Mouse (Mus musculus): ENCODE results near the gene Hoxc9. TPM values are rescaled to one million over a fixed set of nuclear protein-coding genes. Genes with fewer than 3 reads are reported as not detected.

Gene Hoxc9
- polyA plus RNA-seq, 1 experiment from 2014 or later = not detected

DNA sequence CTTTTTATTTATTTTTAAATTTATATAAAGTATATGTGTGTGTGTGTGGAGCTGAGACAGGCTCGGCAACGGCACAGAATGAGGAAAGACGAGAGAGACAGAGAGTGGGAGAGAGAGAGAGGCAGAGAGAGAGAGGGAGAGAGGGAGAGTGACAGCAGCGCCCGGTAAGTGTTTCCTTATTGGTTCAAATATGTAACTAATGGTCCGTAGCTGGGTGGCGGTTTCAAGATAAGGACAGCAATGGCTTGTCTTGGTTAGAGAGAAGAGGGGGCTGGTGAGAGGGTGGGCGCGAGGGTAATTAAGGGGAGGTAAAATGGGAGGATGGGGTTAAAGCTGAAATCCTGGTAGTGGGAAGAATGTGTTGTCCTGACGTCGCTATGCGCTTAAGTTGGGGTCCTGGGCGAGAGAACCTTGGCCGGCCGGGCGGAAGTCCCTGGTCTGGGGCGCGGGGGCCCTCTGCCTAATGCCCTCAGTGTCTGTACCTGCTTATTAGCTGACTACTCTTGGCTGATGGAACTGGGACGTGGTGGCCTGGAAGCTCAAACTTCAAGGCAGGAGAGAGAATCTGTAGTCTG lies 22.5 kb downstream of the Hoxc9 start:
- no peaks in the 10 kb centered on the region for H3K36me3 ChIP-seq (ENCODE audit: control insufficient read depth, insufficient read depth, low read length)
- peak overlapping the region; percentile 43; the same call in 1 of the 2 replicates for H3K4me2 ChIP-seq (ENCODE audit: low read depth, low read length, severe bottlenecking)
- no peak overlapping the region for H3K27ac ChIP-seq (ENCODE audit: low read depth, low read length)
- DNase-seq (ENCODE audit: low spot score) (no peak), ATAC-seq (replicated peaks; ENCODE audit: low FRiP score) (no peak; the same call in 1 of the 2 replicates)
- no peaks in the 10 kb centered on the region for H3K9me3 ChIP-seq (ENCODE audit: control insufficient read depth, low read length)
- H3K4me1 ChIP-seq (replicated peaks; ENCODE audit: control insufficient read depth, insufficient read depth, low read length) = peaks cover 3% of the 10 kb centered on the region; the same call in 1 of the 2 replicates
- WGBS = 1% methylated on average over 19 of the region's 19 CpGs
- H3K4me3 ChIP-seq (ENCODE audit: low read depth, low read length) = peak overlapping the region; percentile 14; the same call in 1 of the 2 replicates
- no peak overlapping the region for H3K9ac ChIP-seq (ENCODE audit: low read length)
- H3K27me3 ChIP-seq (ENCODE audit: control insufficient read depth, insufficient read depth, low read length) = peaks cover 98% of the 10 kb centered on the region

- H3K4me2 ChIP-seq (ENCODE audit: low read depth, low read length, severe bottlenecking) = peak overlapping the region; percentile 43
- no peaks in the 10 kb centered on the region for H3K36me3 ChIP-seq (ENCODE audit: control insufficient read depth, insufficient read depth, low read length)
- H3K27ac ChIP-seq (ENCODE audit: low read depth, low read length) = no peak overlapping the region
- peak overlapping the region; percentile 14; the same call in 1 of the 2 replicates for H3K4me3 ChIP-seq (ENCODE audit: low read depth, low read length)
- DNase-seq (ENCODE audit: low spot score) (peak; percentile 85), ATAC-seq (replicated peaks; ENCODE audit: low FRiP score) (peak; percentile 91)
- WGBS = under 1% methylated on average over 33 of the region's 33 CpGs
- no peaks in the 10 kb centered on the region for H3K9me3 ChIP-seq (ENCODE audit: control insufficient read depth, low read length)
- H3K9ac ChIP-seq (ENCODE audit: low read length) = no peak overlapping the region
- peaks cover 98% of the 10 kb centered on the region for H3K27me3 ChIP-seq (ENCODE audit: control insufficient read depth, insufficient read depth, low read length)
- peaks cover 3% of the 10 kb centered on the region; the same call in 1 of the 2 replicates for H3K4me1 ChIP-seq (replicated peaks; ENCODE audit: control insufficient read depth, insufficient read depth, low read length)
These were observed 23.1 kb downstream of the Hoxc9 start for GRCm38 (mm10) chr15:102999183-102999831.

GRCm38 (mm10) chr15:102999955-103000354 lies 23.7 kb downstream of the Hoxc9 start:
- DNase-seq (ENCODE audit: low spot score) (no peak), ATAC-seq (replicated peaks; ENCODE audit: low FRiP score) (0 out of 2 replicates have a peak, but pooled peaks have one; percentile 14)
- peaks cover 3% of the 10 kb centered on the region; the same call in 1 of the 2 replicates for H3K4me1 ChIP-seq (replicated peaks; ENCODE audit: control insufficient read depth, insufficient read depth, low read length)
- H3K4me3 ChIP-seq (ENCODE audit: low read depth, low read length) = no peak overlapping the region
- no peak overlapping the region for H3K9ac ChIP-seq (ENCODE audit: low read length)
- H3K27ac ChIP-seq (ENCODE audit: low read depth, low read length) = no peak overlapping the region
- under 1% methylated on average over 10 of the region's 11 CpGs for WGBS
- no peak overlapping the region for H3K4me2 ChIP-seq (ENCODE audit: low read depth, low read length, severe bottlenecking)
- H3K9me3 ChIP-seq (ENCODE audit: control insufficient read depth, low read length) = no peaks in the 10 kb centered on the region
- no peaks in the 10 kb centered on the region for H3K36me3 ChIP-seq (ENCODE audit: control insufficient read depth, insufficient read depth, low read length)
- peaks cover 98% of the 10 kb centered on the region for H3K27me3 ChIP-seq (ENCODE audit: control insufficient read depth, insufficient read depth, low read length)

DNA sequence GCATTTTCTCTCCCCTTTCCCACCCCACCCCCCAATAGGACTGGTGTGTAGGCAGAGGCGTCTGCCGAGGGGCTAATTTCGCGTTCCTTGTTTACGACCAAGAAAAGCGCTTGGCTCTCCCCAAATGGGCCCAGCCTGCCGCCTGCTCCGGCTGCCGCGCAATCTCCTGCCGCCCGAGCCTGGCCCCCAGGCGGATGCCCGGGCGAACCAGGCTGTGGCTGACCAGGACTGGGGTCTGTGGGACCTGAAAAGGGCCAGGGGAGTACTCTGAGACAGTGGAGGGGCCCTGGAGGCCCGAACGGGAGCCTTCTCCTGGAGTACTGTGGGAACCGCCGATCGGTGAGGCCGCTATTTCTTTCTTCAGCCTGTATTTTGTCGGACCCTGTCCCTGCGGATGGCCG lies 24.3 kb downstream of the Hoxc9 start:
- Histone ChIP-seq H3K9ac (ENCODE audit: low read length) (no peak overlapping the region), H3K4me3 (ENCODE audit: low read depth, low read length) (no peak overlapping the region)
- DNase-seq (ENCODE audit: low spot score) = no peak

DNA sequence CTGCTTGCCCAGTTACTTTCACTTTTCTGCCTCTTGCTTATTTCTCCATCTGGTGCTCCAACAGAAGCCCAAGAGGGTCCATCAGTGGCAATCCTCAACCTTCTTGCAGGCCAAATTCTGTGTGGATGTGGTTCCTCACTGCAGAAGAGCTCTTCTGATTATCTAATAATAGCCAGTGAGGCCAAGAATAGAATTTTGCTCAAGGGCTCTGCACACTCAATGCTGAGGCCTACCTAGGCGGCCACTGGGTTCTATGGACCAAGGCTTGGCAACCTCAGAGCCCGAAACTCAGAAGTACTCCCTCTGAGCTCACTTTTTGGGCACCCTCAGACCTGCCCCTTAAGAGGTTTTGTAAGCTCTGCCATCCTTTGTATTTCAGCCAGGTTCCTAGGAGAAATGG lies 25.1 kb downstream of the Hoxc9 start:
- peaks cover 3% of the 10 kb centered on the region; the same call in 1 of the 2 replicates for H3K4me1 ChIP-seq (replicated peaks; ENCODE audit: control insufficient read depth, insufficient read depth, low read length)
- no peak for DNase-seq (ENCODE audit: low spot score)
- H3K9me3 ChIP-seq (ENCODE audit: control insufficient read depth, low read length) = no peaks in the 10 kb centered on the region
- WGBS = 3% methylated on average over 2 of the region's 2 CpGs
- H3K36me3 ChIP-seq (ENCODE audit: control insufficient read depth, insufficient read depth, low read length) = no peaks in the 10 kb centered on the region
- ATAC-seq (replicated peaks; ENCODE audit: low FRiP score) = no peak
- H3K27ac ChIP-seq (ENCODE audit: low read depth, low read length) = no peak overlapping the region
- no peak overlapping the region for H3K9ac ChIP-seq (ENCODE audit: low read length)
- H3K4me3 ChIP-seq (ENCODE audit: low read depth, low read length) = no peak overlapping the region
- no peak overlapping the region for H3K4me2 ChIP-seq (ENCODE audit: low read depth, low read length, severe bottlenecking)
- peaks cover 98% of the 10 kb centered on the region for H3K27me3 ChIP-seq (ENCODE audit: control insufficient read depth, insufficient read depth, low read length)

More for the DNA sequence above, 24.3 kb downstream of the Hoxc9 start:
- H3K27me3 ChIP-seq (ENCODE audit: control insufficient read depth, insufficient read depth, low read length) = peaks cover 98% of the 10 kb centered on the region
- under 1% methylated on average over 24 of the region's 24 CpGs for WGBS
- H3K36me3 ChIP-seq (ENCODE audit: control insufficient read depth, insufficient read depth, low read length) = no peaks in the 10 kb centered on the region
- no peak overlapping the region for H3K27ac ChIP-seq (ENCODE audit: low read depth, low read length)
- no peak overlapping the region for H3K4me2 ChIP-seq (ENCODE audit: low read depth, low read length, severe bottlenecking)
- ATAC-seq (replicated peaks; ENCODE audit: low FRiP score) = no peak
- peaks cover 3% of the 10 kb centered on the region; the same call in 1 of the 2 replicates for H3K4me1 ChIP-seq (replicated peaks; ENCODE audit: control insufficient read depth, insufficient read depth, low read length)
- no peaks in the 10 kb centered on the region for H3K9me3 ChIP-seq (ENCODE audit: control insufficient read depth, low read length)

DNA sequence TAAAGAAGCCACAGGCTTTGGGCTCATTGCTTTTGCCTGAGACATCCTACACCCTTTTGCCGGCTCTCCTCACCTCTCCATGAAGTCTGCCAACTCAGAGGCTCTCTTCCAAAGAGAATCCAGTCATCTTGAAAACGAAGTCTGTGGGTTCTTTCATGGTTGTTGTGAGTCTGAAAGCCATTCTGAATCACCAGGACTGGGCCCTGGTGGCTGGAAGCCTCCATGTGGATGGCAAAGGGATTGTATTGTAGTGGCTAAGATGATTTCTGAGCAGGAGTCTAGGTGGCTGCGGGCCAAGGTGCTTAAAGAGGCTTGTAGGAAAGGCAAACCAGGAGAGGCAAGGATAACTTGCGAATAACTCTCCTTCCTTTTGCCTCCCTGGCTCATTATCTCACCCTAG lies 25.9 kb downstream of the Hoxc9 start:
- Histone ChIP-seq H3K27ac (ENCODE audit: low read depth, low read length) (no peak overlapping the region), H3K27me3 (ENCODE audit: control insufficient read depth, insufficient read depth, low read length) (peaks cover 99% of the 10 kb centered on the region), H3K4me1 (replicated peaks; ENCODE audit: control insufficient read depth, insufficient read depth, low read length) (peaks cover 3% of the 10 kb centered on the region; the same call in 1 of the 2 replicates), H3K4me3 (ENCODE audit: low read depth, low read length) (no peak overlapping the region), H3K4me2 (ENCODE audit: low read depth, low read length, severe bottlenecking) (no peak overlapping the region), H3K9ac (ENCODE audit: low read length) (no peak overlapping the region), H3K36me3 (ENCODE audit: control insufficient read depth, insufficient read depth, low read length) (no peaks in the 10 kb centered on the region), H3K9me3 (ENCODE audit: control insufficient read depth, low read length) (no peaks in the 10 kb centered on the region)
- no peak for DNase-seq (ENCODE audit: low spot score)
- WGBS = 2% methylated on average over 4 of the region's 4 CpGs
- ATAC-seq (replicated peaks; ENCODE audit: low FRiP score) = no peak

GRCm38 (mm10) chr15:103002821-103003448 lies 26.7 kb downstream of the Hoxc9 start:
- no peak overlapping the region for H3K4me3 ChIP-seq (ENCODE audit: low read depth, low read length)
- DNase-seq (ENCODE audit: low spot score) (no peak), ATAC-seq (replicated peaks; ENCODE audit: low FRiP score) (no peak)
- no peaks in the 10 kb centered on the region for H3K9me3 ChIP-seq (ENCODE audit: control insufficient read depth, low read length)
- peaks cover 99% of the 10 kb centered on the region for H3K27me3 ChIP-seq (ENCODE audit: control insufficient read depth, insufficient read depth, low read length)
- H3K9ac ChIP-seq (ENCODE audit: low read length) = no peak overlapping the region
- H3K4me1 ChIP-seq (replicated peaks; ENCODE audit: control insufficient read depth, insufficient read depth, low read length) = peaks cover 3% of the 10 kb centered on the region; the same call in 1 of the 2 replicates
- no peak overlapping the region for H3K4me2 ChIP-seq (ENCODE audit: low read depth, low read length, severe bottlenecking)
- WGBS = 2% methylated on average over 13 of the region's 13 CpGs
- no peak overlapping the region for H3K27ac ChIP-seq (ENCODE audit: low read depth, low read length)
- no peaks in the 10 kb centered on the region for H3K36me3 ChIP-seq (ENCODE audit: control insufficient read depth, insufficient read depth, low read length)

GRCm38 (mm10) chr15:103005308-103005707 lies 29.1 kb downstream of the Hoxc9 start:
- under 1% methylated on average over 17 of the region's 17 CpGs for WGBS
- peaks cover 99% of the 10 kb centered on the region for H3K27me3 ChIP-seq (ENCODE audit: control insufficient read depth, insufficient read depth, low read length)
- no peaks in the 10 kb centered on the region for H3K36me3 ChIP-seq (ENCODE audit: control insufficient read depth, insufficient read depth, low read length)
- H3K9me3 ChIP-seq (ENCODE audit: control insufficient read depth, low read length) = no peaks in the 10 kb centered on the region
- no peak overlapping the region for H3K4me2 ChIP-seq (ENCODE audit: low read depth, low read length, severe bottlenecking)
- ATAC-seq (replicated peaks; ENCODE audit: low FRiP score) (no peak), DNase-seq (ENCODE audit: low spot score) (no peak)
- H3K4me3 ChIP-seq (ENCODE audit: low read depth, low read length) = no peak overlapping the region
- H3K27ac ChIP-seq (ENCODE audit: low read depth, low read length) = no peak overlapping the region
- H3K4me1 ChIP-seq (replicated peaks; ENCODE audit: control insufficient read depth, insufficient read depth, low read length) = no peaks in the 10 kb centered on the region
- no peak overlapping the region for H3K9ac ChIP-seq (ENCODE audit: low read length)

Data from forebrain, embryonic 11.5 days (tissue).